Mouse (Mus musculus) neural tube, embryonic 10.5 days (tissue): ENCODE results near the gene Pex3.
"Not testable (repeated sequence)": the region's sequence is repeated elsewhere in the genome, so short reads cannot be mapped to it uniquely, and the experiment has no call there.

Experiments
- DNase-seq: peaks from one replicate; pipeline ENCODE4 v3.0.0-alpha.2; 2017; ENCODE audit warnings: low spot score; ENCODE audit errors: extremely low spot score

The Pex3 gene

DNA sequence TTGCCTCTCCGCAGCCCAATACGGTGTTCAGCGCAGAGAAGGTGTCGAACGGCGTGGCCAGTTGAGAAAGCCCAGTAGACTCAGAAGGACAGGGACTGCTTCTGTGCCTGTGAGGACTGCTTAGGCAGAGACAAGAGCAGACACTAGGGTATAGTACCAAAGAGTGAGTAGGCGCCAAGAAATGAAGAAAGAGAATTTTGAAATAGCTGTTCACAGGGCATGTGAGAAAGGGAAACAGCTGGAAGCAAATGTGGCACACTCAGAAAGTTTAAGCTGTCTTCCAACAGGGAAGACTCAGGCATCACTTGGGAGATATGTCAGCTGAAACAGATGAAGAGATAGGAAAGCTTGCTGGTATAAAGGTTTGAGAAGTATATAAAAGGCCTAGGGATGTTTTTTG lies 16.2 kb downstream of the Pex3 start:
- no peak for DNase-seq

DNA sequence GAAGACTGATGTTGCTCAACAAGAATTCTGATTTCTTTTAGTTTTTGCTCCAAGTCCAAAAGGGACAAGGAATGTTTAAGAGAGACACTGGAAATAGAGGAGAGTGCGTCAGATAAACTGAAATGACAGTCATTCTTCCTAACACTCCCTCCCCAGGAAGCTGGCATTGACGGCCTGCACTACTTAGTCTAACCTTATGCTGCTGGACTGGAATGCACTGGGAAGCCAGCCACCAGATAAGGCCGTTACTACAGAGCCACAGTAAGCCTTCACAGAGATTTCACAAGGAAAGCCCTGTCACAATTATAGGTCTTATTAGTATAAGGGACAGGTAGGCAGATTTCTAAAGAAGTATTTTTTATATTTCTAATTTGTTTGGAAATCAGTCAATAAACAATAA lies 18.2 kb downstream of the Pex3 start:
- DNase-seq: no peak

DNA sequence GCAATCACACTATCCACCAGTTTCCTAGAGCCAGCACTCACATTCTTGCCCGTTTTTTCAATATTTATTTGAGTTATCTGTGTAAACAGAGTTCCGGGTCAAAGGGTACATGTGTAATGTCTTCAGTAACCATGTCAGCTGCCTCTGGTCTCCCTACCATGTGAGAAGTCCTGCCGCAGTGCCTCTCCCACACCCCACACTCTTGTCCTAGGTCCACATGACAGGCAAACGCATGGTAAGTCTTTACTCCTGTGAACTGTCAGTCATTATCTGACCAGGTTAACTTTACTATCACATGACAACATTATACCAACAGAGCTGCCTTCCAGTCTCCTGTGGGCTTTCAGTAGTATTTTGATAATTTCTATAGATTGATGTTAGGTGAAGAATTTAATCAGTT lies 24.8 kb downstream of the Pex3 start:
- DNase-seq: no peak

DNA sequence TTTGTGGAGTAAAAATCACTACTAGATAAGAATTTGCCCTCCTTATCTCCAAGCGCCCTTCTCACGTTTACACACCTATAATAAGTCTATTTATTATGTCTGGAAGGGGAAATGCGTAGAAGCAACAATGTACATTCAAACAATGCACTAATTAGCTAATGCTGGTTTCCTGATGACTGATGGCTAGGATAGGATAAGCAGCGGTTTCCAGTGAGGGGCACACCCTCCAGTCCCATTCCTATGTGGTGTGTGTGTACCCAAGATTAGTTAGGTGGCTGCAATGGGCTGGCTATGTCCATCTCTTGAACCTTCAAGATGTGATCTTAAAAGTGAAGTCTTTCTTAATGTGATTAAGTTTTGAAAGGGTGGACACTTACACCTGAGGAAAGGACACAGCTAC lies 31.1 kb downstream of the Pex3 start:
- no peak for DNase-seq

DNA sequence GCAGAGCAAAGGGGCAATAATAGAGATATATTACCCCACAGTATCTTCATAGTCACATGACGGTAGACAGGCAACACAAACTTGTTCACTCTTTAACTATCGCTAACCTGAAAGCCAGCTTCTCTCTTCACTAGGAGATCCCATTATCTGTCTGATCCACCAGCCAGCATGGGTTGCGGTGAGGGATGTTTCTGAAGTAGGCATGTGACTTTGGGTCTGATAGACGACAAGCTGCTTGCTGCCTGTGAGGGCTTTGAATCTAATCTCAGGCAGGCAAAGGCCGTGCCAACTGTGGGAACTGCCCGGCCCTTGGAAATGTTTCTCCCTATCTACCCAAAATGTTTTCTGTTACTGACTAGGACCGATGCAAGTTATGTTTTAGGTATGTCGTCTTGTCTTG lies 50.6 kb downstream of the Pex3 start:
- no peak for DNase-seq

DNA sequence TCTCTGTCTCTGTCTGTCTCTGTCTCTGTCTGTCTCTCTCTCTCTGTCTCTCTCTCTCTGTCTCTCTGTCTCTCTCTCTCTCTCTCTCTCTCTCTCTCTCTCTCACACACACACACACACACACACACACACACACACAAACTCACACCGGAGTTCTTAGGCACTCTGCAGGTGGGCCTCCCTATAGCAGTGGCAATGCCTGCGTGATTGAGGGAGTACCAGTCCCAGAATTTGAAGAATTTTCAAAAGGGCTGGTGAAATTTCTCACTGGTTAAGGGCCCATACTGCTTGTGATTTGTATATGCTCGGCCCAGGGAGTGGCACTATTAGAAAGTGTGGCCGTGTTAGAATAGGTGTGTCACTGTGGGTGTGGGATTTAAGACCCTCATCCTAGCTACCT lies 51.4 kb downstream of the Pex3 start:
- DNase-seq: not testable (repeated sequence)

DNA sequence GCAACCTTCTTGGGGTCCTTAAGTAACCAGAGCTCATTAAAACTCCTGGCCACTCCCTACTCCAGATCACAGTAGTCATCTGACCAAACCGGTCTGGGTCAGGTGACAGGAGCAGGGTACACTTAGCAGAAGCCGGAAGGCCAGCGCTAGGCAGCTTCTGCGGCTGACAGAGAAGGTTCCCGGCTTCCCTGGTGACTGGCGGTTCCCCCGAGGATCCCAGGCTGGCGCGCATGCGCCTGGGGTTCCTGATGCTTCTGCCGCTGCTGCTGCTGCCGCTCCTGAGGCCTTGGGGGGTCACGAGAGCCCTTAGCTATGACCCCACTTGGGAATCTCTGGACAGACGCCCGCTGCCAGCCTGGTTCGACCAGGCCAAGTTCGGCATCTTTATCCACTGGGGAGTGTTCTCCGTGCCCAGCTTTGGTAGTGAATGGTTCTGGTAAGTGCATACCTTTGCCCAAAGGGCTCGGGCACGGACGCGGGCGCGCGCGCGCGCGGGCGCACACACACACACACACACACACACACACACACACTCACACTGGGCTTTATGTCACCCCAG lies 51.9 kb downstream of the Pex3 start:
- peak; percentile 80 for DNase-seq

DNA sequence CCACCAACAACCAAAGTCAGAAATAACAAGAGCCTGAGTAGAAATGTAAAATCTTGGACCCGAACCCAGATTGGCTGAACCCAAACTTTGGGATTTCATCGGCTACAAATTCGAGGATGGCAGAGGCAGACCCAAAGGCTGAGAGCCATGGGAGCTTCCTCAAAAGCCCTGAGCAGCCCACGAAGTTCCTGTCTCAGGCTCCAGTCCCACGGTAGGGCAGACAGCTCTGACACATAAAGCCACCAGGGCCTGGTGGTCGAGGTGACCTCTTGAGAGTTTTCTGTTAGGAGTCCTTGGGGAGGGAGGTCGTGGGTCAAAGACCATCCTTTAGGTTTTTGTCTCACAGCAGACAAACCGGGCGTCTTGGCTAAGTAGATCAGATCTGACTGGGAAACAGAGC lies 52.5 kb downstream of the Pex3 start:
- DNase-seq: no peak

DNA sequence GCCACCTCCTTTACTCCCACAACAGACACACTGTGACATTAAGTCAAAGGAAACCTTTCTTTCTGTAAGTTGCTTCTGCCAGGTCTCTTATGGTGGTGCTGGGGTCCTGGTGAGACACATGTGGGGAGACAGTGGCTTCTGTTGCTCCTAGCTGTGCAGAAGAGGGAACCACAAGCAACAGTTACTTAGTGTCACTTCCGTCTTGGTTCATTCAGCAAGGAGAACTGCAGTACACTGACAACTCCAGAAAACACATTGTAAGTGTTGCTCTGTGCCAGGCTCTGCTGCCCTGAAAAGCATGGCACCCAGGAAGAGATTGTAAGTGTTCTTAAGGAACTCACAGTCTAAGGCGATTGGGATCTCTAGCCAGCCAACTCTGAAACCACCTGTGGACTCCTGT lies 53.6 kb downstream of the Pex3 start, which contains the start of gene Fuca2:
Fuca2 (plus strand) TSS at position 210 of the 400 bp plus-strand sequence.
- DNase-seq: no peak

DNA sequence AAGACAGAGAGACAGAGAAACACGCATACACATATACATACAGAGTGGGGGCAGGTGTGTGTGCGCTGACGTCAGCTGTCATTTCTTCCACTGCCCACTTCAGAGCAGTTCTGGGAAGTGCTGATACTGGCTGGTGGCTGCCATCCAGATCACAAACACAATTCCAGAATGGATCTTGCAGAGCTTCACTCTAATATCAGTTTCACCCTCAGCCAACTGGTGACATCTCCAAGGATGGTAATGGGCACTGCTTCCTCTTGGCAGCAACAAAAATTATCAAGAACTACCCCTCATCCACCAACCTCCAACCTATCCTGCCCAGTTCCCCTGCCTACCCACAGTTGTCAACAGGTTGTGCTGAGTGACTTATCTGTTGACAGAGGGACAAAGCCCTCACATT lies 56.6 kb downstream of the Pex3 start:
- DNase-seq: no peak

DNA sequence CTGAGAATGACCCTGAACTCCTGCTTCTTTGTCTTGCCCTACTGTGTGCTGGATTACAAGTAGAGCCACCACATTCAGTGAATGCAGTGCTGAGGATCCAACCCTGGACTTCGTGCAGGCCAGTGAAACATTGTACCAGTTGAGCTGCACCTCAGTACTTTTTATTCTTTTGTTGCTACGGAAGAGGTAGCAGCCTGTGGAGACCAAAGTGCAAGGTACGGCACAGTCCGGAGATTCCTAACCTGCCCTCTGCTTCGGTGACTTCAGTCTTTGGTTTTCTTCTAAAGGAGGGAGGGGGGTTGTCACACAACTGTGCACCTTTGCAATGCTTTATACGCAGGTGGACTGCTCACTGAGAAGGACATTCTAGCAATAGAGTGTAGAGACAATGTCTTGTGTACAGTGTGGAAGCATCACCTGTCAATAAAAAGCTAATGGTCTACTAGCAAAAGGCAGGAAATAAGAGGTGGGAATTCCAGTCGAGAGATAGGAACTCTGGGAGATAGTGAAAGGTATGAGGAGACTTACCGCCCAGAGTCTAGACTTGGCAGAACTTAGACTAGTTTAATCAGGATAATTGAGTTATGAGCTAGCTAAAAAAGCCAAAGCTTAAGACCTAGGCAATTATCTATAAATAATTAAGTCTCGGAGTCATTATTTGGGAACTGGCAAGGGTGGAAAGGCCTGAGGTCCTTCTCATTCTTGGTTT lies 58.8 kb downstream of the Pex3 start:
- no peak for DNase-seq

DNA sequence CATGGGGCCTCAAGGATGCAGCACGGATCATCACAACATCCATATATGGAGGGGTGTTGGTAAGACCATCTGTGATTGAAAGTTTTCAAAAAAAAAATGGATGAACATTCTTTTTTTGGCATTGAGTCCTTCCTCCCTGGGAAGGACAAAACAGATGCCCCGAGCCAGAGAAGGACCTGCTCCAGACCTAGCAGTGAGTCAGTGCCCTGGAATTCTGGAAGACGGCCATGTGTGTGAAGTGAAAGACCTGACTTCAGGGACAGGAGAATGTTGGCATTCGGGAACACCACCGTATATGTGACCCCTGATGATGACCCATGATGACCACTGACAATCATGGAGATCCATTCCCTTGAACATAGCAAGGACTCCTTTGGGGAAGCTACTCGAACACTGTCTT lies 63.3 kb downstream of the Pex3 start:
- DNase-seq: no peak

DNA sequence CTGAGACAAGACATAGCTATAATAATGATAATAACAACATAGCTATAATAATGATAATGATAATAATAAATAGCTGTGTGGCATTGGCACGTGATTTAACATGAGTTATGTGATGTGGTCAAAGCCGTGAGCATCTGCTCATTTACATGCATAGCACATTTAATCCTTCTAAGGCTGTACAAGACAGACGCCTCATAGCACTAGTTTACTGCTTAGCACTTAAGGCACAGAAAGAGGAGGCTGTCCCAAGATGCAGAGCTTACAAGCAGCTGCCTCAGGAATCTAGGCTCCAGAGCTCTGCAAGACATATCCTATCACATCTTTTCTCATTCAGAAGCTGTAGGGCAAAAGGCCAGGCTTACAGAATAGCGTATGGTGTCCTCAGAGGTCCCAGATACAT lies 67.0 kb downstream of the Pex3 start:
- DNase-seq: no peak

DNA sequence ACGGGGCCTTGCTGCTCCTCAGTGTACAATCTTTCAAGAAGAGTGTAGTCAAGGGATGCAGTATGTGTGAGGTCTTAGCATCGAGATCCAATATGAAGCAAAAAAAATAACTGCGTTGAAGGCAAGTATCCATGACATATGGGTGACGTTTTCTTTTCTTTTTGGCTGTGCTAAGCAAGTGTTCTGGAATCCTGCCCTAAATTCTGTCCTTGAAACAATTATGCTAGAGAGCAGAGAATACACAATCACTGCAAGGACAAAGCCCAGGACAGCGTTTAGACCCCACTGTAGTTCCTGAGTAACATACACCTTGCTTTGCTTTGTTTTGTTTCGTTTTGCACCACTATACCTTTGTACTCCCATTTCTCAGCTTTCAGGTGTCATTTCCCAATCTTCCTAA lies 73.6 kb downstream of the Pex3 start:
- no peak for DNase-seq

DNA sequence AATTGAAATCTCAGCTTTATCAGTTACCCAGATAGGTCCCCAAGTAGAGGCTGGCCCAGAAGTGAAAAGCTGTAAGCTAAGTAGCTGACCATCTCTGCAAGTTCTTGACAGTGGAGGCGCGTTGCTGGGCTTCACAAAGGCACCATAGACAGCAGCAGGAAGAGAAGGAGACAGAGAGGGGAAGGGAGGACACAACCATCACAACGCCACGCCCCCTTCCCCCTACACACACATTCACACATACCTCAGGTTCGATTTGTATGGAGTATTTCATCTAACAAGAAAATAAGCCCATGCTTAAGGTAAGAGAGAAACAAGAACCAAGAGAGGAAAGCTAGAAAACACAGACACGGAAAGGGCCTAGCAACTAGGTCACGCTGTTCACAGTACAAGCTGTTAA lies 77.8 kb downstream of the Pex3 start:
- peak; percentile 22 for DNase-seq

DNA sequence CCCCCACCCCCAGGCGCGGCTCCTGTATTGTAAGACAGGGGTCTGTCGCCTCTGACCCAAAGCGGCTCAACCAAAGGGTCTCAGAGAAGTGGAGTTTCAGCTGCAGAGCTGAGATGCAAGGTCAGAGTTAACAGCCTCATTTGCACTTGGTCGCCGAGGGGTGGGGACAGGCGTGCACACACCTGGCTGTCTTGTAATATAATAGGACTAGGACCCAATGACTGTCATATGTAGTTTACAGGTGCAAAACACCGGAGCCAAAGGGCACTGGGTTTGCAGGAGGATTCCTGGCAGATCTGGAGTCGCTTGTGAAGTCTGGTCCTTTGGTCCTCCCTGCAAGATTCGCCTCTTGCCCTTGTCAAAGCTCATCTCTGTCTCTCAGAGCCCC lies 78.4 kb downstream of the Pex3 start:
- DNase-seq: no peak
